Mouse (Mus musculus): ENCODE measurements at regions not wholly inside any gene's neighbourhood (a gene's known extent, or its start where the extent isn't known, plus 50 kb on each side); places are given as distances from the start of the nearest gene placed in this dataset.

- no peak overlapping the region for H3K27ac ChIP-seq
- no peak for ATAC-seq (replicated peaks; ENCODE audit: low FRiP score, low read depth)
- H3K4me3 ChIP-seq (replicated peaks; ENCODE audit: low read depth, low read length), result no peak overlapping the region
- TF ChIP-seq CTCF (IDR thresholded peaks at IDR 0.05; ENCODE audit: low read depth), result no peak
- no peak for DNase-seq (ENCODE audit: low spot score)
- WGBS, result 83% methylated on average over 2 of the region's 2 CpGs
- H3K9ac ChIP-seq (ENCODE audit: low read depth, low read length), result no peak overlapping the region
- no peaks in the 10 kb centered on the region for H3K27me3 ChIP-seq (ENCODE audit: insufficient read depth, low read length)
- no peaks in the 10 kb centered on the region for H3K9me3 ChIP-seq (replicated peaks; ENCODE audit: low read length)
- H3K4me1 ChIP-seq (replicated peaks; ENCODE audit: insufficient read depth, low read length), result no peaks in the 10 kb centered on the region
- H3K4me2 ChIP-seq (ENCODE audit: low read length), result no peak overlapping the region
- H3K36me3 ChIP-seq (ENCODE audit: insufficient read depth, low read length), result no peaks in the 10 kb centered on the region
Measured at GRCm38 (mm10) chr9:34239531-34239930, 246.2 kb upstream of the Kirrel3 start.

- no peaks in the 10 kb centered on the region for H3K36me3 ChIP-seq (ENCODE audit: insufficient read depth, low read length)
- H3K4me1 ChIP-seq (replicated peaks; ENCODE audit: insufficient read depth, low read length), result no peaks in the 10 kb centered on the region
- TF ChIP-seq CTCF (IDR thresholded peaks at IDR 0.05; ENCODE audit: low read depth), result no peak
- no peak overlapping the region for H3K9ac ChIP-seq (ENCODE audit: low read depth, low read length)
- H3K4me2 ChIP-seq (ENCODE audit: low read length), result no peak overlapping the region
- no peak overlapping the region for H3K4me3 ChIP-seq (replicated peaks; ENCODE audit: low read depth, low read length)
- DNase-seq (ENCODE audit: low spot score), result no peak
- ATAC-seq (replicated peaks; ENCODE audit: low FRiP score, low read depth), result no peak
- no peaks in the 10 kb centered on the region for H3K9me3 ChIP-seq (replicated peaks; ENCODE audit: low read length)
- no peak overlapping the region for H3K27ac ChIP-seq
- 89% methylated on average over 2 of the region's 2 CpGs for WGBS
- H3K27me3 ChIP-seq (ENCODE audit: insufficient read depth, low read length), result no peaks in the 10 kb centered on the region
Measured at GRCm38 (mm10) chr9:34243674-34244073, 242.0 kb upstream of the Kirrel3 start.

GRCm38 (mm10) chr9:34244576-34244975 lies 241.1 kb upstream of the Kirrel3 start:
- H3K27me3 ChIP-seq (ENCODE audit: insufficient read depth, low read length), result no peaks in the 10 kb centered on the region
- H3K4me2 ChIP-seq (ENCODE audit: low read length), result no peak overlapping the region
- no peaks in the 10 kb centered on the region for H3K9me3 ChIP-seq (replicated peaks; ENCODE audit: low read length)
- H3K36me3 ChIP-seq (ENCODE audit: insufficient read depth, low read length), result no peaks in the 10 kb centered on the region
- no peak overlapping the region for H3K4me3 ChIP-seq (replicated peaks; ENCODE audit: low read depth, low read length)
- ATAC-seq (replicated peaks; ENCODE audit: low FRiP score, low read depth) (no peak), DNase-seq (ENCODE audit: low spot score) (no peak)
- no peak overlapping the region for H3K9ac ChIP-seq (ENCODE audit: low read depth, low read length)
- no peak for TF ChIP-seq CTCF (IDR thresholded peaks at IDR 0.05; ENCODE audit: low read depth)
- H3K4me1 ChIP-seq (replicated peaks; ENCODE audit: insufficient read depth, low read length), result no peaks in the 10 kb centered on the region
- WGBS, result 59% methylated on average over 5 of the region's 5 CpGs
- no peak overlapping the region for H3K27ac ChIP-seq

GRCm38 (mm10) chr9:34252796-34253195 lies 232.9 kb upstream of the Kirrel3 start:
- Histone ChIP-seq H3K4me1 (replicated peaks; ENCODE audit: insufficient read depth, low read length) (no peaks in the 10 kb centered on the region), H3K9ac (ENCODE audit: low read depth, low read length) (no peak overlapping the region), H3K4me2 (ENCODE audit: low read length) (no peak overlapping the region), H3K4me3 (replicated peaks; ENCODE audit: low read depth, low read length) (no peak overlapping the region), H3K27me3 (ENCODE audit: insufficient read depth, low read length) (no peaks in the 10 kb centered on the region), H3K27ac (no peak overlapping the region), H3K36me3 (ENCODE audit: insufficient read depth, low read length) (no peaks in the 10 kb centered on the region), H3K9me3 (replicated peaks; ENCODE audit: low read length) (no peaks in the 10 kb centered on the region)
- no peak for DNase-seq (ENCODE audit: low spot score)
- ATAC-seq (replicated peaks; ENCODE audit: low FRiP score, low read depth), result no peak
- 77% methylated on average over 2 of the region's 2 CpGs for WGBS
- TF ChIP-seq CTCF (IDR thresholded peaks at IDR 0.05; ENCODE audit: low read depth), result no peak

GRCm38 (mm10) chr9:34258492-34258891 lies 227.2 kb upstream of the Kirrel3 start:
- H3K4me2 ChIP-seq (ENCODE audit: low read length), result no peak overlapping the region
- no peak overlapping the region for H3K27ac ChIP-seq
- DNase-seq (ENCODE audit: low spot score) (no peak), ATAC-seq (replicated peaks; ENCODE audit: low FRiP score, low read depth) (no peak)
- H3K36me3 ChIP-seq (ENCODE audit: insufficient read depth, low read length), result no peaks in the 10 kb centered on the region
- H3K4me1 ChIP-seq (replicated peaks; ENCODE audit: insufficient read depth, low read length), result no peaks in the 10 kb centered on the region
- H3K27me3 ChIP-seq (ENCODE audit: insufficient read depth, low read length), result no peaks in the 10 kb centered on the region
- H3K9me3 ChIP-seq (replicated peaks; ENCODE audit: low read length), result no peaks in the 10 kb centered on the region
- TF ChIP-seq CTCF (IDR thresholded peaks at IDR 0.05; ENCODE audit: low read depth), result no peak
- WGBS, result 53% methylated on average over 2 of the region's 2 CpGs
- no peak overlapping the region for H3K4me3 ChIP-seq (replicated peaks; ENCODE audit: low read depth, low read length)
- H3K9ac ChIP-seq (ENCODE audit: low read depth, low read length), result no peak overlapping the region

- H3K27ac ChIP-seq, result no peak overlapping the region
- no peaks in the 10 kb centered on the region for H3K36me3 ChIP-seq (ENCODE audit: insufficient read depth, low read length)
- H3K4me3 ChIP-seq (replicated peaks; ENCODE audit: low read depth, low read length), result no peak overlapping the region
- ATAC-seq (replicated peaks; ENCODE audit: low FRiP score, low read depth) (no peak), DNase-seq (ENCODE audit: low spot score) (no peak)
- no peaks in the 10 kb centered on the region for H3K27me3 ChIP-seq (ENCODE audit: insufficient read depth, low read length)
- no peak overlapping the region for H3K4me2 ChIP-seq (ENCODE audit: low read length)
- no peak for TF ChIP-seq CTCF (IDR thresholded peaks at IDR 0.05; ENCODE audit: low read depth)
- H3K9me3 ChIP-seq (replicated peaks; ENCODE audit: low read length), result no peaks in the 10 kb centered on the region
- no peak overlapping the region for H3K9ac ChIP-seq (ENCODE audit: low read depth, low read length)
- peaks cover 3% of the 10 kb centered on the region; the same call in 1 of the 2 replicates for H3K4me1 ChIP-seq (replicated peaks; ENCODE audit: insufficient read depth, low read length)
- 75% methylated on average over 5 of the region's 5 CpGs for WGBS
Measured at GRCm38 (mm10) chr9:34278068-34278467, 207.6 kb upstream of the Kirrel3 start.

- Histone ChIP-seq H3K9ac (ENCODE audit: low read depth, low read length) (no peak overlapping the region), H3K36me3 (ENCODE audit: insufficient read depth, low read length) (no peaks in the 10 kb centered on the region), H3K27me3 (ENCODE audit: insufficient read depth, low read length) (no peaks in the 10 kb centered on the region), H3K4me3 (replicated peaks; ENCODE audit: low read depth, low read length) (no peak overlapping the region), H3K27ac (no peak overlapping the region), H3K4me2 (ENCODE audit: low read length) (no peak overlapping the region), H3K9me3 (replicated peaks; ENCODE audit: low read length) (no peaks in the 10 kb centered on the region), H3K4me1 (replicated peaks; ENCODE audit: insufficient read depth, low read length) (peaks cover 3% of the 10 kb centered on the region; the same call in 1 of the 2 replicates)
- no peak for DNase-seq (ENCODE audit: low spot score)
- no peak for ATAC-seq (replicated peaks; ENCODE audit: low FRiP score, low read depth)
- no peak for TF ChIP-seq CTCF (IDR thresholded peaks at IDR 0.05; ENCODE audit: low read depth)
- whole genome bisulfite sequencing, result 66% methylated on average over 2 of the region's 2 CpGs
Measured at GRCm38 (mm10) chr9:34279386-34279785, 206.3 kb upstream of the Kirrel3 start.
